Mouse (Mus musculus) gastrocnemius, postnatal 14 days (tissue): ENCODE results near the gene Tldc2. TPM values are rescaled to one million over a fixed set of nuclear protein-coding genes. Genes with fewer than 3 reads are reported as not detected.
A peak's percentile ranks its signal among the peaks of the same experiment; 100 is the strongest.

Source experiments
- DNase-seq: peaks from one replicate; pipeline ENCODE4 v3.0.0; 2021; ENCODE audit warnings: mixed read lengths
- intact Hi-C: fragments of 180-260 bp; cut with DNase I; formaldehyde crosslinking; loops from one replicate; pipeline ENCODE4 v1.15.1; 2025; ENCODE audit warnings: low total_unique reads
- long read RNA-seq, 2 experiments: library from polyadenylated mRNA; stranded (forward); transcript quantifications; one replicate each; pipeline ENCODE4 v2.0.0; 2021
- total RNA-seq, 2 experiments: library from RNA; stranded (reverse); gene quantifications; 2 replicates each; pipeline ENCODE4 v1.2.3; 2021

Gene Tldc2
- total RNA-seq = not detected
- long read RNA-seq, experiment 1 = 0 reads
- long read RNA-seq, experiment 2 = 0 reads

DNA sequence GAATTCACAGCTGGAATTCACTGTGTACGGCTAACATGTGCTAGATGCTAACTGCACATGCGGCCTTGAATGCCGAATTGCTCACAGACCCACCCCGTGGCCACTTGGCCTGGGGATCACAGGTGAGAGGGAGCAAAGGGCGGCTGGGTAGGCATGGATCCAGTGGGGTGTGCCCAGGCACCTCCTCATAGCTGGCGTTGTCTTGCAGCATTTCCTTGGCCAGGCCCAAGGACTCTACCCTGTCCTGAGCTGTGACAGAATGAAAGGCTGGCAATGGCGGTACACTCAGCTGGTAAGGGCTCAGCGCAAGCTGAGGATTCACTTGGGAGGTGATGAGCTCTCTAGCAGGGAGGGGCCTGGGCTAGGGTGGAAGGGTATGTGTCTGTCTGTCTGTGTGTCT is at the start of gene Tldc2:
Tldc2 (plus strand) TSS at position 260 of the 400 bp plus-strand sequence.
- no peak for DNase-seq
- intact Hi-C loops = no loop called here

DNA sequence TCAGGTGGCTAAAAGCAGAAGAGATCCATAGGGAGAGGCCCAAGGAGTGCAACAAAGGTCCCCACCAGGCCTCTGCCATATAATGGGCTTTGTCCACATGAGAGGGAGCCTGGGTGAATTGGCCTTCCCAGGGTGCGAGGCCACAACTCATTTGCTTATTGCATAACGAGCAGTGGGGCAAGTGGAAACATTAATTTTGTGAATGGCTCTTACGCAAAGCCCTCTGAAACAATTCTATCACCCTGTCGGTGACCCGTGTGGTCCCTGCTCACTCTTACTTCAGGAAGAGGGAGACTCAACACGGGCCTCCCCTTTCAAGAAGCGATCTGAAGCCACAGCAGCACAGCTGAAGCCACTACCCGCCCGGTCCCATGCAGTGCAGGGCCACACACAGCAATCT is 49.6 kb upstream of the Tldc2 start:
- DNase-seq = no peak
- intact Hi-C loops = loop anchor here (5.0 kb wide), 2 partner anchors 40 to 55 kb away; partner anchors contain the start of gene Soga1

DNA sequence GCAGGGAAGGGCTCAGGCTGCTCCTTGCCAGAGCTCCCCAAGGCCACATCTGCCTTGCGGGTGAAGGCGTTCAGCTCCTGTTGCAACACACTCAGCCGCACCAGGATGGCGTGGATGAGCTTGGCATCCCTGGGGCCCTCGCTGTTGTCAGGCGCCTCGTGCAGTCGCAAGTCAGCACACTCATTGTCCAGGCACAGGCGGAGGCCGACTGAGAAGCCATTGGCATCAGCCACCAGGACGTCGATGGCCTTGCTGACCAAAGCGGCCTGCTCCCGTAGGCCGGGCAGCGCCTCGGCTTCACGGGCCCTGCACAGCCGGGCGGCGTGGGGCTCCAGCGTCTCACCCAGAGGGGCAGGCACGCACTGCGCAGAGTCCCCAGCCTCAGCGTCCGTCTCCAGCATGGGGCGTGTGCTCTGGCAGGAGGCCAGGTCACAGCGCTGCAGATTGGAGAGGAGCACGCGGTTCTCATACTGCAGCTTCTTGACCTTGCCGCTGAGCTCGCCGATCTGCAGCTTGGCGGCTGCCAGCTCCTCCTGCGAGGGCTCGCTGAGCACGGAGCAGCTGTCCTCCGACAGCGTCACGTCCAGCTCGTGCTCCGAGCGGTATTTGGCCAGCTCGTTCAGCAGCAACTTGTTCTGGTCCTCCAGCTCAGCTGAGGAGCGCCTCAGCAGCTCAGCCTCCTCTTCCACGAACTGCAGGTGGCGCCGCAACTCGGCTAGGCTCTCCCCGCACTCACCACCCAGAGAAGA is 46.8 kb upstream of the Tldc2 start:
- DNase-seq = peak; percentile 52
- intact Hi-C loops = loop anchor here (5.0 kb wide), 2 partner anchors 37 to 52 kb away; partner anchors contain the start of gene Soga1

DNA sequence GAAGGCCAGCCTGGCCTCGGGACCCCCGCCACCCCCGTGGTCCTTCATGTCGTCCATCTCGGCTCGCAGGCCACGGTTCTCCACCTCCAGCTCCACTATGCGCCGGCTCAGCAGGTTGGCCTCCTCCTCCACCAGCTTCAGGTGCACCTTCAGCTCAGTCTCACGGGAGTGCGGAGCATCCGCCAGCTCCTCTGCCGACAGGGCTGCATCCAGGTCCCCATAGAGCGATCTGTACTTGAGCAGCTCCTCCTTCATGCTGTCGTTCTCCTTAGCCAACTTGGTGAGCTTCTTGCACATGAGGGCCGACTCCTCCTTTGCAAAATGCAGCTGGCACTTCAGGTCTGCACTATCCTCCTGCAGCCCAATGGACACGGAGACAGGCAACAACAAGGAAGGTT is 46.2 kb upstream of the Tldc2 start:
- DNase-seq = no peak
- intact Hi-C loops = no loop called here

DNA sequence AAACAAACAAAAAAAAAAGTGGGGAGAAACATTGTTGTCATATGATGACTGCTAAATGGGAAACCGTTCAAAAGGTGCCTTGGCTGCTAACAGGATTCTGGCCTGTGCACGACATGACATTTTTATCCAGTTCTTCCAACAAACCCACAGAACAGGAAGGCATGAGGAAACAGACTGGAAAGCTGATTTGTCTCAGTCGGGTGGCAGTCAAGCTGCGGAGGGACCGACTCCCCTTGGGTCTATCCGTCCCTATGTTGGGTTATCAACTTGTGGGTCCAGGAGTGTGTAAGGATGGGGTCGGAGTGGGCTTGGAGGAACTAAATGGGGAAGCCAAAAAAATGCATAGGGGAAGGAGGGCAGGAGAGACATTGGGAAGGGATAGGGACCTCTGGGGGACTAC is 45.4 kb upstream of the Tldc2 start:
- intact Hi-C loops = no loop called here

DNA sequence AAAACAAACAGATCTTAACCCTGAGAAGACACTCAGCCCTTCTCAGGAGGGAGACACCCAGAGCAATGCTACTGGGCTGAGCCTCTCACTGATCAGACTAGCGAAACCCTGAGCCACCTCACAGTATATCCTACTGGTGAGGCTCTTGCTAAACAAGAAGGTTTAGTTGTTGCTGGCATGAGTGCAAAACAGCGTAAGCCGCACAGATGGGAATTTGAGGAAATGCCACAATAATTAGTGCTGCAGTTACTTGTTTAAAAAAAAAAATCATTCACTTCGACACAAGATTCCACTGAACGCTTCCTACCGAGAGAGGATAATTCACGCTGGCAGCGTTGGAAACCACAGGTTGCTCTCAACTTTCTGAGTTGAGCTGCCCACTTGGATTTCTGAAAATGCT is 43.3 kb upstream of the Tldc2 start:
- no peak for DNase-seq
- intact Hi-C loops = no loop called here

More for the DNA sequence above, 45.4 kb upstream of the Tldc2 start:
- no peak for DNase-seq

DNA sequence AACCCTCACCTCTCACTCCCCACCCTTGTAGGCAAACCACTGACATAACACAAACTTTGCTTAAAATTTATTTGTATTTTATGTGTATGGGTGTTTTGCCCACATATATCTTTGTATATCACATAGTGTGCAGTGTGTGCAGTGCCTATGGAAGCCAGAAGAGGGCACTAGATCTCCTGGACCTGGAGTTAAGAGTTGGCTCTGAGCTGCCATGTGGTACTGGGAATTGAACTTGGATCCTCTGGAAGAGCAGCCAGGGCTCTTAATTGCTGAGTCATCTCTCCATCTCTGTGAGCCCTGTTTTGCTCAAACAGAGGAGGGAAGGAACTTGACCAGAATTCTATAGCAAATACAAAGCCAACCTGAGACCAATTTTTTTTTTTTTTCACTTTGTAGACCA is 42.9 kb upstream of the Tldc2 start:
- intact Hi-C loops = no loop called here

DNA sequence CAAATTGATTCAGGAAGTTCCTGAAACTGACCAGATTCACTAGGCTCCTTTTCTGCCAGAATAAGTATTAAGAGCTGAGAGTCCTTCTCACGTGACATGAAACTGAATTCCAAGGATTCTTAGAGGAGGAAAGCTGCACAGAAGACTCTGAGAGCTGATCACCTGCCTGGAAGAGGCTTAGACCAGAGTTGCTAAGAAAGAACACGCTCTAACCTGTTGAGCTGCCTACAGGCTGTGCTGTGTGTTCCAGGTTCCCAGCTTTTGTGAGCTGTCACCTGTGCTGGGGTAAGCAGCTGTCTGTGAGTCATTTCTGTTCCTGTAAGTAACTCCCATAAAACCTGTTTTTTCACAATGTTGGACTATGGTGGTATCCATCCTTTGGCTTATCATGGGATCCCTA is 40.9 kb upstream of the Tldc2 start:
- intact Hi-C loops = no loop called here
- DNase-seq = no peak

More for the DNA sequence above, 42.9 kb upstream of the Tldc2 start:
- no peak for DNase-seq

DNA sequence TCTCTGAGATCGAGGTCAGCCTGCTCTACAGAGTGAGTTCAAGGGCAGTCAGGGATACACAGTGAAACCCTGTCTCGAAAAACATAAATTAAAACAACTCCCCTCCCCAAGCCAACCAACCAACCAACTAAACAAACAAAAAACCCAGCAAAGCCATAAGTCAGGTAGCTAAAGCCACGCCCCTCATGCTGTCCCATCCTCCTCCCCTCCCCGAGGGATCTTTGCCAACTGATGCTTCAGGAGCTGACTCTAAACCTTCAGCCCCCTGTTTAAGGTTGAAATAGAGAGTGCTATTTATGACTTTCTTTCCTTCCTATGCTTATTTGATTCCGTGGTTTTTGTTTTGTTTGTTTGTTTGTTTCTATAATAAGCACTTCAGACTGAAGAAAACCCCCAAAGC is 39.9 kb upstream of the Tldc2 start:
- no peak for DNase-seq
- intact Hi-C loops = no loop called here

DNA sequence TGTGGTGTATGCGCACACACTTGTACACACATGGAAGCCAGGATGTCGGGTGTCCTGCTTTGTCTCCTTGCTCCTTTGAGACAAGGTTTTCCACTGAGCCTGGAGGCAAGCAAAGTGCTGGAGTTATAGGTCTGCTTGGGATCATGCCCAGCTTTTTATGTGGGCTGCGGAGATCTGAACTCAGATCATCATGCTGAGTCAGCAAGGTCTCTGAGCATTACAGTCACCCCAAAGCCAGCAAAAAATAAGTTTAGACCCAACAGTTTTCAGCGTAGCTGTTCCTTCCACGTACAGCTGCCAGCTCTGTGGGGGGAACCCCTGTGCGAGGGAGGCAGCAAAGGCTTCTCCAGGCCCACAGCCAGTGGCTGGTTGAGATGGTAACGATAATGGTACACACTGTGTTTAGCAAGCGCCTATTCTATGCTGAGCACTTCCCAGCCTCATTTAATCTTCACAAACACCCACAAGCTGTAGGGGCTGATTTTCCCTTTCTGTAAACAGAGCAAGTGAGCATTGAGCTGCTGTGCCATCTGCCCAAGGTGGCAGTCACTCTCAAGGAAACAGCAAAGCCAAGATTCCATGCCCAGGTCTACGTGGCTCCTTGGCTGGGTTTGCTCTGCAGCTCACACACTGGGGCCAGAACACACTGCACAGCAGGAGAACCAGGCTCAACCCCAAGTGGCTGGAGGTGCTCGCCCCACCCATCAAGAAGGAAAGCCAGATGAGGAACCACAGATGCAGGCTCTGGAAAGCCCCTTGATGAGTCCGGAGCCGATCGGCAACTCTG is 38.3 kb upstream of the Tldc2 start:
- no peak for DNase-seq
- intact Hi-C loops = no loop called here

DNA sequence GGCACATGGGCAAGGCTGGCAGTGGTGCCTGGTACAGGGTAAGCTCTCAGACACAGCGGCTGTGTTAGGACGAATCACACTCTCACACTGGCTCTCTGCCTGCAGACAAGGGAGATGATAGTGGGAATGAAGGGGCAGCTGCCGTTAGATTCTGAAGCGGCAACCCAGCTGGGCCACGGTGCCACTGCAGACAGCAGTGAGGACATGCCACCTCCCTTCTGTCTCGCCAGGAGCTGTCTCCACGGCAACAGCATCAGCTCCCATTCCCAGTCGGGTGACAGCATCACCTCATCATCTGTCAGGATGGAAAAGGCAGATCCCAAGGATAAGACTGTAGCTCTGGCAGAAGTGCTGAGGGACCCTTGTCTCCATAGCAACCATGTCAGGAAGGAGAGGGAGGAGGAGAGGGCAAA is 37.0 kb upstream of the Tldc2 start:
- intact Hi-C loops = no loop called here
- DNase-seq = no peak

DNA sequence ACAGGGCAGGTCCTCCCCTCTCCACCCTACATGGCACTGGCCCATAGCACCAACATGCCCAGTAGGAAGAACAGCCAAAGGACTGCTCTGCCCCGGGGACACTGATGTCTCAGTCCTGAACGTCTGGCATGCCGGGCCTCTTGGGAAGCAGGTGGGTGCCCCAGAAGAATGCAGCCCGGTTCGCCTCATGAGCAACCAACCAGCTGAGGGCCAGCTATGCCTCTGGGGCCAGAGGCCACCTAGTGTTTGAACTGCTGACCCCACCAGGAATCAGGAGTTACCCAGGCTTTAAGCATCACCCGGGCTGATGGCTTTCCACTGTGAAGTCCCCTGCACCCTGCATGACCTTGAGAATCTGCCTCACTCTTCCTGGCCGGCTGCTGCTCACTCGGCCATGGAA is 34.4 kb upstream of the Tldc2 start:
- intact Hi-C loops = no loop called here
- no peak for DNase-seq

DNA sequence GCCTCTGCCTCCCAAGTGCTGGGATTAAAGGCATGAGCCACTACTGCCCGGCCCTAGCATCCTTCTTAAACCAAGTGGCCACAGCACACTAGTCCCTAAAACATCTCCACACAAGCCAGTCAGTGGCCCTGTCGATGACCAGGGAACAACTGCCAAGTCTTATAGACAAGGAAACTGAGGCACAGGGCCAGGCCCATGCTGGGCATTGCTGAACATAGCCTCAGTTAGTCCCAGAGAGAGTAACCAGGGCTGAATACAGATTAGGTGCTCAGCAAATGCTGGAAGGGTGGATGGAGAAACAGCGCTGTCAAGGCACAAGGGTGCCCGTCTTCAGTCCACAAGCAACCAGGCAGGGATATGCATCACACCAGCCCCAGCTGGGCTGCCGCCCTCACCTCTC is 33.7 kb upstream of the Tldc2 start:
- DNase-seq = no peak
- intact Hi-C loops = no loop called here

DNA sequence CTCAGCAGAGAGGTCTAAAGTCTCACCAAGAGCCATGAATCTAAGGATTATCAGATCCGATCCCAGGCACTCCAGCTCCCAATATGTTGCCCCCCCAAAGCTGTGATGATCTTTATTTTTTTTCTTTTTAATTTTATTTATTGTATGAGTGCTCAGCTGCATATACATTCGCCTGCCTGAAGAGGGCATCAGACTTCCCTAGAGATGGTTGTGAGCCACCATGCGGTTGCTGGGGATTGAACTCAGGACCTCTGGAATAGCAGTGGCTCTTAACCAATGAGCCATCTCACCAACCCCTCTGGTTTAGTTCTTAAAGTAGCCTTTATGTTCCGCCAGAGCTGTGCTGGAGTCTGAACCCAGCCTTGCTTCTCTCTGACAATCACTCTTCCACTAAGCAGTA is 33.1 kb upstream of the Tldc2 start:
- no peak for DNase-seq

DNA sequence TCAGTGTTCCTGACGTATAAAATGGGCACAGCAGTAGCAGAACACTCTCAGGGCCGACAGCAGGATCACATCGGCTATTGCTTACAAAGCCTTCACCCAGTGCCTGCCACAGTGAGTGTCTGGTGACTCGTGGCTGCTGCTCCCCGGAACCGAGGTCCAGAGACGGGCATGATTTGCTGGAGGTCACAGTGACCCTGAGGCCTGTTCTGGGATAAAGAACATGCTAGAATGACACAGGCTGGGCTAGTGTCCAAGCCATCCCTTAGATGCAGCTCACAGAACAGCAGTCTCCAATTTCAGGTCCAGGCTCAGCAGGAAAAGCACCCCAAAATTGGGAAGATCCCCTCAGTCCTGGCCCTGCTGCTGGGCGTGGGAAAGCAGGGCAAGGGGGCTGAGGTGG is 32.6 kb upstream of the Tldc2 start:
- DNase-seq = no peak
- intact Hi-C loops = no loop called here

More for the DNA sequence above, 33.1 kb upstream of the Tldc2 start:
- intact Hi-C loops = no loop called here

DNA sequence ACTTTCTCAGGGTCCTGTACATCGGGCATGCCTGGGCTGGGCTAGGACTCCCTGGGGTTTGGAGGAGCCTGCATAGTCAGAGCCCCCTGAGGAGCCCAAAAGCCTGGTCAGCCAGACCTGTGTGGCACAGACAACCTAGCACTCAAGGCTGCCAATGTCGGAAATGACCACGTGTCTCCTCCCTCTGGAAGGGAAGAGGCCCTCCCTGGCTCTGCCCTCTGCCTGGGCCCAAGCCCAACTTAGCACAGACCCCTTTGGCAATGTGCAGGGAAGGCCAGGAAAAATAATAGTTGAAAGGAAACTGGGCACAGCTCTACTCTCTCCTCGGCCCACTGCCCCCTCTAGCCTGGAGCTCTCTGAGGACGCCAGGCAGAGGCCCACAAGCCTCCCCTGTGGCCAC is 32.0 kb upstream of the Tldc2 start:
- DNase-seq = peak; percentile 37
- intact Hi-C loops = no loop called here

DNA sequence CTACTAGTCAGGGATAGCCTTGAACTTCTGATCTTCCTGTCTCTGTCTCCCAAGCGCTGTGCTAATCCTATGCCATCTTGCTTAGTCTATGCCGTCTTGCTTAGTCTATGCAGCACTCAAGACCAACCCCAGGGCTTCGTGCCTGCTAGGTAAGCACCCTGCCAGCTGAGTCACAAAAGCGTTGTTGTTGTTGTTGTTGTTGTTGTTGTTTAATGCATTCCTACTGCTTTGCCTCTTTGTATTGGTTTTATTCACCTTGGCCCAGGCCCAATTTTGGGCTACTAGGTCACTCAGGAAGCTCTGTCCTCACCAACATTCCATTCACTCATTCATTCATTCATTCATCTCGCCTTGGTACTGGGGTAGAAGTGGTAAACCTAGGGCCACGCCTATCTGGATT is 31.1 kb upstream of the Tldc2 start:
- intact Hi-C loops = no loop called here
- DNase-seq = no peak

DNA sequence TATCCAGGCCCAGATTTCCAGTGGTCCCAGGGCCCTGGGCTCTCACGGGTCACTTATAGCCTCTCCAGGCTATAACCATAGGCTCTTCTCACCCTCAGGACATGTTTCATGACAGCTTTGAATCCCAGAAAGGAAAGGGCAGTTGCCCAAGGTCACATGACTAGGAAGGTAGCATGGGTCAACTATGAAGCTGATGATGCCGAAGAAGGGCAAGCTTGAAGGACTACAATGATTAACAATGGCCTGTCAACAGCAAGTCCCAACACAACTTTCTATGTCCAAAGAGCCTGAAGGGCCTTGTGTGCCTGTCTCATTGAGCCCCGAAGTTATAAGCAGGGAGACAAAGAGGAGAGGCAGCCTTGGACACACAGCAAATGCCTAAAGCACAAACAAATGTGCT is 29.7 kb upstream of the Tldc2 start:
- intact Hi-C loops = no loop called here
- no peak for DNase-seq

DNA sequence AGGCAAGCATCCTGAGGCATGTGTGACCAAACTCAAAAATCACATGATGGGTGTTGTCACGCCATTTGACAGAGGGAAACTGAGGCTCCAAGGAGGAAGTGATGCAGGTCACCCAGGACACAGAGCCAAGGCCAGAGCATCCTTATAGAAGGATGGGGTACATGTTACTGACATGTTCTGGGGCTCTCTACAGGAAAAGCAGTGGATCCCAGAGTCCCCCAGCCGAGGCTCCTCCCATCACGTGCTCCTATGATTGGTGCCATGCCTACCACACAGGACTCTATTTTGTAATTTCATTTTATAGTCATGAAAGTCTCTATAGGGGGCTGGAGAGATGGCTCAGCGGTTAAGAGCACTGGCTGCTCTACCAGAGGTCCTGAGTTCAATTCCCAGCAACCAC is 29.1 kb upstream of the Tldc2 start:
- no peak for DNase-seq
- intact Hi-C loops = no loop called here

DNA sequence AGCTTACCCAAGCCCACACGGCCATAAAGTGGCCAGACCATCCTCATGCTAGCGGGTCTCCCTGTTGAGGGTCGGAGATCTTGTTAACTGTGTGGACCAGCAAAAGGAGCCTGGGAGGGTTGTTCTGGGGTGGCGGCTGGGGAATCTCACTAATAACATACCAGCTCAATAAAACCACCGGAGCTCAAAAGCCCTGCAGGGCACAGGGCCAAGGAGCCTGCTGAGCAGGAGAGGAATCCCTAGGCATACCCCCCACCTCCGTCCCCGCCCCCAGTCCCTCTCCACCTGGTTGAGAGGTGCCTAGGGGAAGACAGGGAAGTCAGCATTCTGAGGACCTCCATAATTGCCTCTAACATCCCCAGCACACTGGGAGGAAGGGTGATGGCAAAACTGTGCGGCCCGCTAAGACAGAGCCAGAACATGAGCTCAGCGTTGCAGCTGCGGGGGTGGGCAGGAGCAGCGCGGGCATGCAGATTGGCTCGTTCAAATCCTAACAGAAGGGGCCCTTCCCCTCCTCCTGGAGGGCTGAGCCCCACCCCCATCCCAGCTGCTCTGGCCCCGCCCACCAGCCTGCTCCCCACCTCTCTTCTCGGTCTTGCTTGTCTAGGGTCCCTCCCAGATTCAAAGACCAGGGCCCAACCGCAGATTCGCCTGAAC is 28.4 kb upstream of the Tldc2 start:
- intact Hi-C loops = no loop called here
- DNase-seq = peak; percentile 79
